Mouse (Mus musculus) lung, postnatal 4 days (tissue): Measurements from ENCODE around the gene Gm3336.

Experiments used
- DNase-seq, 2 experiments: peaks; one replicate each; pipeline ENCODE4 v3.0.0; 2021

Gm3336 gene

DNA sequence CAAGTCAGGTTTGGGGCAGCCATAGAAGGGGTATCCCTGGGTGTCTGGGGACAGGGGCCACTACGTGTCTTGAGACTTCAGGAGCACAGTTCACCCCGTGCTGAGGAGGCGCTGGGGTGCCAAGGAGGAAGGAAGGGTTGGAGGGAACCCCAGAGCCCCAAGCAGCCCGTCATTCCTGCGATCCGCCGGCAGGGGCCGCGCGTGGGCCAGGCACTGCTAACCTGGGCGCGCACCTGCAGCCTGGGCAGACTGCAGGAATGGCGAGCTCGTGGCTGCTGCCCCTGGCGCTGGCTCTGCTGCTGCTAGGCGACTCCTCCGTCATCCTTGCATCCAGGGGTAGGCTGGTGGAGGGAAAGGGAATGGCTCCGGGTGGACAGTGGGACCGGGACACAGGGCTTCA is at the start of gene Gm3336:
TSS of gene Gm3336 (plus strand) at position 247 of the 400 bp plus-strand sequence.
- DNase-seq: peak; percentile 75 to 78

DNA sequence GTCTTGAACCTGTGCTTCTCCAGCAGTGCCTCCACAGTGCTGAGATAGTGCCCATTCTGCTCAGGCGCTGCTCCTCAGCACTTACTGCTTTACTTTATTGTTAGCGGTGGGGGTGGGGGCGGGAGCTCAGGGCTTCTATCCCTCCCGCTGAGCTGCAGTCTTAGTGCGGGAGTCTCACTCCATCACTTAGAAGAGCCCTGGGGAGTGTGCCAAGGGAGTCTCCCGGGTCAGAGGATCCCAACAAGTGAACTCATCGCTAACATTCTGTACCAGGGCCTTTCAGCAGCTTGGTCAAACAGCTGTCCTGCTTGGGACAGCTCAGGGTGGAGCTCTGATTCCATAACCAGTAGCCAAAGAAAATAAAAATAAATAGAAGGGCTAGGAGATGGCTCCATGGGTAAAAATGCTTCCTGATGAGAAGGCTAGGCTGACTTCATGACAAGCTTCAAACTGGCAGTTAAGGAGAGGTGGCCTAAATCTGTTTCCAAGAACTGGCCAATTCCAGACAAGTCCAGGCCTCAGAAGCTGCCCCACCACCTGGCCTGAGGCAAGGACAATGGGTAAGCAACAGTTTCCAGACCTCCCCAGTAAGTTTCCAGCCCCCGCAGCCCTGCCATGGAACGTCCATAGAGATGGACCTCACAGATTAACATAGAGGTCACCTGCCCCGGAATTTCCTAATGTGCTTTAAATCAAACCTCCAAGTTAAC is 46.6 kb upstream of the Gm3336 start:
- no peak for DNase-seq

GRCm38 (mm10) chr8:70672325-70673078 is 45.8 kb upstream of the Gm3336 start:
- no peak for DNase-seq

- peak; percentile 97 to 98 for DNase-seq
Observed at GRCm38 (mm10) chr8:70673079-70673856, 45.1 kb upstream of the Gm3336 start, which contains the start of gene Lsm4. Gene Lsm4 (plus strand): TSS chr8:70673248.

- DNase-seq: no peak
Observed at GRCm38 (mm10) chr8:70674109-70674508, 44.2 kb upstream of the Gm3336 start.

- DNase-seq: no peak
Observed at GRCm38 (mm10) chr8:70674716-70675115, 43.6 kb upstream of the Gm3336 start.

- no peak for DNase-seq
Observed at GRCm38 (mm10) chr8:70675336-70675735, 43.0 kb upstream of the Gm3336 start.

DNA sequence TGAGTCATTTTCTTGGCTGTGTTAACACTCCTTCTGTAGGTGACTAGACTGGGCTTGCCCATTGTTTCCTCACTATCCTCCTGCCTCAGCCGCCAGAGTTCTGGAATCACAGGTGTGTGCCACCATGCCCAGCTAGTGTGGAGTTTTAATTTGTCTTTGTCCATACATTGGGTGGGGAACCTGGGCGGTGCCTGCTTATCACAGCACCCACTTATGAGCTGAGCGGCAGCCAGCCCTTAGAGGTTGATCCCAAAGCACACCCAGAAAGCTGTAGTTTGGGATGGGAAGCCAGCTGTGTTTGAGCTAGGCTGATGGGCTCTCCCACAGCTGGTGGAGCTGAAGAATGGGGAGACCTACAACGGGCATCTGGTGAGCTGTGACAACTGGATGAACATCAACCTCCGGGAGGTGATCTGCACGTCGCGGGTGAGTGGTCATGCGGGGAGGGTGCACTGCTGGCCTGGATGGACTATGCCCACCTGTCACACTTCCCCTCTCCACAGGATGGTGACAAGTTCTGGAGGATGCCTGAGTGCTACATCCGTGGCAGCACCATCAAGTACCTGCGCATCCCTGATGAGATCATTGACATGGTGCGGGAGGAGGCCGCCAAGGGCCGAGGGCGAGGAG is 40.8 kb upstream of the Gm3336 start:
- no peak for DNase-seq

DNA sequence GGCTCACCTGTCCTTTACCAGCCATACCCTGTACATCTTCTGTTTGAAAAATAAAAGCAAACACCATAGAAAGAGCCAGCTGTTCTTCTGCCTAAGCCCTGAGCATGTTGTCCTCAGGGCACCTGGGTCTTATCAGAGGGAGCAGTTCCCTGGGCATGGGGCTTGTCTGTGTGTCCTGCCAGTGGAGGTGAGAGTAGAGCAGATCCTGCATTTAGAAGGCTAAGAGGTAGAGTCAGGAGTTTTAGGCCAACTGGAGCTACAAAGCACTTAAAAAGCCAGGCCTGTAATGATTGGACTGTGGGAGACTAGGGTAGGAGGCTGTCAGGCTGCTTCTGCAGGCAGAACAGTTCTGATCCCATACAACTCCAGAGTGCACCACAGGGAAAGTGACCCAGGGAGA is 39.7 kb upstream of the Gm3336 start:
- no peak for DNase-seq

- DNase-seq: no peak
Observed at GRCm38 (mm10) chr8:70679404-70679803, 38.9 kb upstream of the Gm3336 start.

GRCm38 (mm10) chr8:70680039-70680438 is 38.3 kb upstream of the Gm3336 start:
- DNase-seq: no peak

GRCm38 (mm10) chr8:70681410-70681809 is 36.9 kb upstream of the Gm3336 start:
- DNase-seq: no peak

DNA sequence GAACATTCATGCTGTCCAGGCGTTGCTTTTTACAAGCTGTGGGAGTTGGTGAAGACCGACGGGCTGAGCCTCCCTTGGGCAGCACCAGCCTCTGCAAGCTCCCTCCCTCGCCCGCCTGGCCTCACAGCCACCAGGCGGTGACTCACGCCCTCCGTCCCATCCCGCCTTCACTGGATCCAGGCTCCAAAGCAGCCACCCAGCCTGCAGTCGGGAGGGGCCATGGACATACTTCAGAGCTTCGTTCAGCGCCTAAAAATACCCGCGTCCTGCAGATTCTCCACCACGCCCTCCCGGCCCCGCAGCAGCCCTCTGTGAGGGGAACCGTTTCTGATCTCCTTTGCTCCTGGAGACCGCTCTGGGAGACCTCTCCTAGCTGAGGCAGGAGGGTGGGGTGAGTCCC is 36.1 kb upstream of the Gm3336 start:
- peak; percentile 85 to 89 for DNase-seq

DNA sequence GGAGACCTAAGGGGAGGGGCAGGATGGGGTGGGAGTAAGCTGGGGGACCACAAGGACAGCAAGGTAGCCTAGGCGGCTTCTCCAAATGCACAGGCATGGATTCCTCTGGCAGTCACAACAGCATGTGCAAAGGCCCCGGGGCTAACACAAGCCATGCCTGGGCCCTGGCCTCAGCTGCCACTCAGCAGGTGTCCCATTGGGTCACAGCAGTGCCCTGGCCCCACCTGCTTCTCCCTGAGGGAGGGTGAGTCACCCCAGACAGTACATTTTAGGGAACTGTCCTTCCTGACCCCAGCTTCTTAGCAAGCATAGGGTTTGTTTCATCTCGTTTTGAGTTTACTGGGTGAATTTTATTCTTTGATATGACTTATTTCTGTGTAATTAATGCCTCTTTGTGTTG is 35.7 kb upstream of the Gm3336 start:
- no peak for DNase-seq

DNA sequence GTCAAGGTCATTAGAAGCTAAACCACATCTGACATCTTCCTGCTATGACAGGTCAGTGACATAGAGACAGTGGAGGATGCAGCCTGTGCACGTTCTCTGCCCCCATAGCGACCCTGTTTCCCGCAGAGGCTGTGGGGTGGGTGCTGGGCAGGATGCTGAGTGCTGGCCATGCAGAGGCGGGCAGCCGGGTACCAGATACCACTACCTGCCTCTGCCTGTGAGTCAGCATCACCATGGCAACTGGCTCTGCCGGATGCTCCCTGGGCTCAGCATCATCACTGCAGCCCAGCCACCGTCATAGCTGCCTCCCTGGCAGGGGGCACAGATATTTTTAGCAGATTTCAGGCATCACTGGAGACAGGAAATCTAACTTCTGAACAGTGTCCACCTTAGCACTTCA is 34.1 kb upstream of the Gm3336 start:
- no peak for DNase-seq

- peak; percentile 70 to 76 for DNase-seq
Observed at GRCm38 (mm10) chr8:70687576-70687975, 30.8 kb upstream of the Gm3336 start.

GRCm38 (mm10) chr8:70688136-70688535 is 30.2 kb upstream of the Gm3336 start:
- no peak for DNase-seq

GRCm38 (mm10) chr8:70689892-70690390 is 28.4 kb upstream of the Gm3336 start:
- no peak for DNase-seq

DNA sequence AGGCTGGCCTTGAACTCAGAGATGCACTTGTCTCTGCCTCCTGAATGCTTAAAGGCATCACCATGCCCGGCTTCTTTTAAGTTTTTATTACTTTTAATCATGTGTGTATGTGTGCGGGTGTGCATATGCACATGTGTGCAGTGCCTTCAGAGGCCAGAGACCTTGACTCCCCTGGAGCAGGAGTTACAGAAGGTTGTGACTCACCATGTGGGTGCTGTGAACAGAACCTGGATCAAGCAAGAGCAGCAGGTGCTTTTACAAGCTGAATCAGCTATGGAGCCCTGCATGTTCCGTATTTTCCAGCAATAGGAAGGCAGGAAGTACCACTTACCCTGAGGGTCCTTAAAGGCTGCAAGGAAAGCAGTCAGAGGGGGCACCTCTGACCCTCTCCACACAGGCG is 27.1 kb upstream of the Gm3336 start:
- DNase-seq: no peak

- no peak for DNase-seq
Observed at GRCm38 (mm10) chr8:70691727-70692231, 26.6 kb upstream of the Gm3336 start.

- DNase-seq: no peak
Observed at GRCm38 (mm10) chr8:70693636-70694035, 24.7 kb upstream of the Gm3336 start.

DNA sequence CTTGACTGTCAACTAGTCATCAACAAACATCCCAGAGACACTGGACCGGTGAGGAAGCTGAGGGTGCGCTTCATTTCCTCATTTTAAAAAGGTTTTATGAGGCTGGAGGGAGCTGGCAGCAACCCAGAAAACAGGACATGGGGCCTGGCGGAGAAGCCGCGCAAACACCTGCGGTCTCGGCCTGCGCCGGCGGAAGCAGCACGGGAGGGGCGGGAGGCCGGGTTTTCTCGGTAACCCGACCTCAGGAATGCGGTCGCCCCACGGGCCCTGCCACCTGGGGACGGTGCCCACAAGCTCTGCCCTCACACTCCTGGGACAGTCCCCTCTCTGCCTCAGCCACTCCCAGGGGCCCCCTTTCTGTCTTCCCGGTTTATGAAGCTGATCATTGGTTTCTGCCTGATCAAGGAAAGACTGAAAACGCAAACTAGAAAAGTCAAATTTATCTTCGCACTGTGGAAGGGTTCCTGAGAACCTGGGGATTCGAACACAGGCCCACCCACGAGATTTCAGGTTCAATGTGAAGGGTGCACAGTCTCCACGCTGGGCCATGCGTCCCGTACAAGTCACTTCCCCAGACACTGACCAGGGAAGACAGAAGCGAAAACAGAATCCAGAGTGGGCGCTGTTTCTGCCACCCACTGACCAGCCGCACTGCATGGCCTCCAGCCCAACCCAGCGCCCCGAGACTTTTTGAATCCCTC is 22.9 kb upstream of the Gm3336 start:
- DNase-seq: peak; percentile 82 to 89
